Mouse (Mus musculus): ENCODE data around the gene Ptpre.

DNA sequence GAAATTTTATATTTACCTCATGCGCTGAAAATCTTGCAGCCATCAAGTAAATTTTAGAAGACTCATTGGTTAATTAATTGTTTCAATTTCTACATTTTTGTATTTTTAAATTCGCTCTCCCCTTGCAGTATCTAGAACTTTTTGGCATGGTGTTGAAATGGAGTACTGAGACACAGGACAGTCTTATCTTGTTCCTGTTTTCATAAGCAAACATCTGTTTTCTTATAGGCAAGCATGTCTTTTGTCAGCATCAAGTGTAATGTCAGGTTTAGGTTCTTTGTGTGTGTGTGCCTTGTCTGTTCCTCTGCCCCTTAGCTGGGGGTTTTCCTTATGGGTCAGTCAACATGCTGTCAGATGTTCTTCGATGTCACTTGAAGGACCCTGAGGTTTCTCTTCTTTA lies 39.0 kb downstream of the Ptpre start:
- TF ChIP-seq EP300 (IDR thresholded peaks at IDR 0.05; ENCODE audit: insufficient read depth, low read depth, low read length): no peak
- no peak for TF ChIP-seq CTCF (IDR thresholded peaks at IDR 0.05; ENCODE audit: low read depth, low read length)

All from ES-Bruce4 (cell line).